Mouse (Mus musculus): ENCODE measurements around the gene Imp3.
"Not testable (repeated sequence)": the region's sequence is repeated elsewhere in the genome, so short reads cannot be mapped to it uniquely, and the experiment has no call there.

Gene Imp3

GRCm38 (mm10) chr9:56937223-56938160 lies at the start of gene Imp3:
Imp3 (plus strand) TSS chr9:56937475.
- DNase-seq, result peak; percentile 83

- no peak for DNase-seq
Observed at GRCm38 (mm10) chr9:56887581-56887980, 49.7 kb upstream of the Imp3 start.

GRCm38 (mm10) chr9:56889817-56890216 lies 47.5 kb upstream of the Imp3 start:
- DNase-seq, result peak; percentile 75

- DNase-seq, result no peak
Observed at GRCm38 (mm10) chr9:56890522-56891250, 46.6 kb upstream of the Imp3 start.

GRCm38 (mm10) chr9:56891517-56892011 lies 45.7 kb upstream of the Imp3 start:
- DNase-seq, result peak; percentile 42

- no peak for DNase-seq
Observed at GRCm38 (mm10) chr9:56892111-56892510, 45.2 kb upstream of the Imp3 start.

- DNase-seq, result no peak
Observed at GRCm38 (mm10) chr9:56893313-56893712, 44.0 kb upstream of the Imp3 start.

- peak; percentile 62 for DNase-seq
Observed at GRCm38 (mm10) chr9:56894006-56894405, 43.3 kb upstream of the Imp3 start.

GRCm38 (mm10) chr9:56896779-56897178 lies 40.5 kb upstream of the Imp3 start:
- DNase-seq, result no peak

- no peak for DNase-seq
Observed at GRCm38 (mm10) chr9:56899409-56899808, 37.9 kb upstream of the Imp3 start.

GRCm38 (mm10) chr9:56900060-56900459 lies 37.2 kb upstream of the Imp3 start:
- DNase-seq, result no peak

- no peak for DNase-seq
Observed at GRCm38 (mm10) chr9:56900571-56900970, 36.7 kb upstream of the Imp3 start.

GRCm38 (mm10) chr9:56901187-56901586 lies 36.1 kb upstream of the Imp3 start:
- DNase-seq, result no peak

- no peak for DNase-seq
Observed at GRCm38 (mm10) chr9:56903662-56904061, 33.6 kb upstream of the Imp3 start.

GRCm38 (mm10) chr9:56907549-56907948 lies 29.7 kb upstream of the Imp3 start:
- no peak for DNase-seq

GRCm38 (mm10) chr9:56909991-56910390 lies 27.3 kb upstream of the Imp3 start:
- DNase-seq, result not testable (repeated sequence)

- DNase-seq, result no peak
Observed at GRCm38 (mm10) chr9:56911017-56911416, 26.3 kb upstream of the Imp3 start.

- no peak for DNase-seq
Observed at GRCm38 (mm10) chr9:56913991-56914390, 23.3 kb upstream of the Imp3 start.

- DNase-seq, result no peak
Observed at GRCm38 (mm10) chr9:56915116-56915515, 22.2 kb upstream of the Imp3 start.

- DNase-seq, result no peak
Observed at GRCm38 (mm10) chr9:56915695-56916410, 21.4 kb upstream of the Imp3 start.

- DNase-seq, result no peak
Observed at GRCm38 (mm10) chr9:56917131-56917530, 20.1 kb upstream of the Imp3 start.

- no peak for DNase-seq
Observed at GRCm38 (mm10) chr9:56918466-56918865, 18.8 kb upstream of the Imp3 start.

- DNase-seq, result no peak
Observed at GRCm38 (mm10) chr9:56922746-56923145, 14.5 kb upstream of the Imp3 start.
